ENCODE assay signal across 8 mouse cellular contexts in genomic region chr2:151632159-151632814, GRCm38 (mm10). TPM values are rescaled to one million over a fixed set of nuclear protein-coding genes. Genes with fewer than 3 reads are reported as not detected.
DNase-seq lines count a peak whose midpoint lies in the region; ATAC-seq lines count a peak whose summit lies in the region.

TSS of gene Snph (minus strand) at chr2:151632593.

- H3K27ac ChIP-seq in liver, embryonic 16.5 days (ENCODE audit: low read length): no peak within 1 kb of the TSS
- peak within 1 kb of the TSS; percentile 46; the same call in 1 of the 2 replicates for H3K27ac ChIP-seq in neural tube, embryonic 12.5 days

- peak; percentile 85 for DNase-seq in MN1 (ENCODE audit: low spot score)
- peak; percentile 84 for DNase-seq in cerebellum, adult 9-10 months
- DNase-seq in frontal cortex, adult 2 months (ENCODE audit: extremely low spot score in 1 of 2, low spot score in 1 of 2): peak; percentile 80 to 87
- peak; percentile 61 for DNase-seq in heart, postnatal 4 days
- peak; percentile 83 to 85 for DNase-seq in layer of hippocampus, adult 18-20 months (ENCODE audit: low spot score in 2 of 2)
- peak; percentile 41 to 43 for DNase-seq in thymus, adult 18-20 months

- H3K4me2 ChIP-seq in liver, embryonic 16.5 days (ENCODE audit: low read depth, low read length): peak within 1 kb of the TSS; percentile 60
- peak within 1 kb of the TSS; percentile 96 for H3K4me2 ChIP-seq in neural tube, embryonic 12.5 days (replicated peaks)

- peaks cover 32% of the 10 kb centered on the region for H3K27me3 ChIP-seq in liver, embryonic 16.5 days (ENCODE audit: control insufficient read depth, insufficient read depth, low read depth, low read length)
- H3K27me3 ChIP-seq in neural tube, embryonic 12.5 days (replicated peaks): peaks cover 10% of the 10 kb centered on the region; the same call in 1 of the 2 replicates

- H3K4me3 ChIP-seq in liver, embryonic 16.5 days (ENCODE audit: low read depth, low read length): peak within 1 kb of the TSS; percentile 51
- peak within 1 kb of the TSS; percentile 74 for H3K4me3 ChIP-seq in neural tube, embryonic 12.5 days

- no peak; the same call in 1 of the 2 replicates for ATAC-seq in liver, embryonic 16.5 days (ENCODE audit: low read depth)
- ATAC-seq in neural tube, embryonic 12.5 days (ENCODE audit: low FRiP score, low read depth): peak; percentile 84

- H3K9ac ChIP-seq in liver, embryonic 16.5 days (ENCODE audit: low read depth, low read length): no peak within 1 kb of the TSS
- peak within 1 kb of the TSS; percentile 79 for H3K9ac ChIP-seq in neural tube, embryonic 12.5 days

- H3K4me1 ChIP-seq in liver, embryonic 16.5 days (ENCODE audit: control insufficient read depth, low read depth, low read length): no peaks in the 10 kb centered on the region
- H3K4me1 ChIP-seq in neural tube, embryonic 12.5 days: peaks cover 6% of the 10 kb centered on the region

- no peaks in the 10 kb centered on the region for H3K9me3 ChIP-seq in liver, embryonic 16.5 days (replicated peaks; ENCODE audit: control insufficient read depth, low read length)
- no peaks in the 10 kb centered on the region for H3K9me3 ChIP-seq in neural tube, embryonic 12.5 days

- H3K36me3 ChIP-seq in liver, embryonic 16.5 days (ENCODE audit: control insufficient read depth, insufficient read depth): no peaks in the 10 kb centered on the region
- no peaks in the 10 kb centered on the region for H3K36me3 ChIP-seq in neural tube, embryonic 12.5 days

- under 1% methylated on average over 45 of the region's 47 CpGs for WGBS in liver, embryonic 16.5 days (ENCODE audit: insufficient replicate concordance)
- under 1% methylated on average over 43 of the region's 47 CpGs for WGBS in neural tube, embryonic 12.5 days

RNA-seq across cellular contexts. Expression of gene Snph, which starts in this region (rescaled TPM):
- 157 and 159 TPM in 2 replicates for polyA plus RNA-seq in frontal cortex, adult 2 months (2012; rRNA removed)
- total RNA-seq in heart, postnatal 4 days (2021): 1 to 10 TPM; 2.2 TPM
- 100 to 1,000 TPM; 403 to 407 TPM for total RNA-seq in layer of hippocampus, adult 18-20 months (2021)
- 0.04 and 0.08 TPM in 2 replicates for polyA plus RNA-seq in liver, embryonic 16.5 days (2015; fragmentation: Nextera tagmentation; extraction: Ambion mirVana)
- 9.2 and 10.8 TPM in 2 replicates for polyA plus RNA-seq in neural tube, embryonic 12.5 days (2016; fragmentation: Nextera tagmentation; extraction: Ambion mirVana)

Comparison
In these comparisons a context has a peak if more than half of its experiments do, and no peak if none do; other contexts are left out.
1. RNA of gene Snph (total RNA-seq): 403 to 407 TPM in layer of hippocampus, adult 18-20 months; 2.2 TPM in heart, postnatal 4 days; every median in the first group is over 100 times any median in the second.
2. RNA of gene Snph (polyA plus RNA-seq): 157 to 159 TPM in frontal cortex, adult 2 months; 9.2 to 10.8 TPM in neural tube, embryonic 12.5 days and 0.04 to 0.08 TPM in liver, embryonic 16.5 days; every median in the first group is over 10 times any median in the second.
3. Peak in every context shown above with its lines, with median percentiles within 50 percentile points of each other: DNase-seq.